Mouse (Mus musculus) erythroblast, embryonic 14.5 days (primary cell): ENCODE measurements around the gene Tardbp.

ENCODE experiments used
- GATA1 ChIP-seq: IDR thresholded peaks from 2 replicates; pipeline ENCODE4 v1.6.1; 2012; ENCODE audit warnings: low read length, inconsistent platforms, mixed read lengths
- TAL1 ChIP-seq: IDR thresholded peaks from 3 replicates; pipeline ENCODE4 v1.6.1; 2012; ENCODE audit warnings: low read length, inconsistent platforms, mixed read lengths

DNA sequence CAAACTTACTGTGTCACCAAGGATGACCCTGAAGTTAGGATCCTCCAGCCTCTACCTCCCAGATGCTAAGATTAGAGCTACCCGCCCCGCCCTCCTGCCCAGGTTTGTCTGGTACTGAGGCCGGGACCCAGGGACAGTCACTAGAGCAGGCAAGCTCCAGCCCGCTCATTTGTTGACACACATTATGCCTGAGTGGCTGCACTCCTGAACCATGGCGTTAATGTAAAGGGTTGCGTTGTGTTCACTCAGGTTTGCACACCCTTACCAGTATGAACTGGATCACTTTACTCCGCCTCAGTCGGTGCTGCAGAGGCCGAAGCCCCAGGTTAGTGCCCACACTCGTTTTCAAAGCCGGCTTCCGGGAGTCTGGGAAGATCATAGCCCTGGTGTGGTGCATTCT is 63.2 kb downstream of the Tardbp start:
- TF ChIP-seq GATA1 (no peak), TAL1 (no peak)
